Mouse (Mus musculus) monocyte, adult 5-6 weeks (primary cell): ENCODE results near the gene Ubiad1. TPM values are rescaled to one million over a fixed set of nuclear protein-coding genes. Genes with fewer than 3 reads are reported as not detected.
A peak's percentile ranks its signal among the peaks of the same experiment; 100 is the strongest.

Experiments used
- ATAC-seq: fragments of 153-309, 156-312 bp; replicated peaks from 2 replicates; pipeline ENCODE4 v1.8.0; 2017; ENCODE audit warnings: mild to moderate bottlenecking; ENCODE audit not compliant: low TSS enrichment, insufficient number of reproducible peaks, severe bottlenecking, poor library complexity, low FRiP score
- total RNA-seq: library from RNA; stranded (forward); fragments of 200-1000, 200-491, 200-594 nt; gene quantifications from 3 replicates; pipeline ENCODE4 v1.2.3, GENCODE M21; 2017

The Ubiad1 gene
- total RNA-seq: 2.0 to 5.5 TPM (median 2.8 TPM) in 3 replicates

- peak; percentile 62 for ATAC-seq
These were observed at the start of gene Ubiad1 for GRCm38 (mm10) chr4:148444250-148444967. TSS of gene Ubiad1 (minus strand) at chr4:148444771.

DNA sequence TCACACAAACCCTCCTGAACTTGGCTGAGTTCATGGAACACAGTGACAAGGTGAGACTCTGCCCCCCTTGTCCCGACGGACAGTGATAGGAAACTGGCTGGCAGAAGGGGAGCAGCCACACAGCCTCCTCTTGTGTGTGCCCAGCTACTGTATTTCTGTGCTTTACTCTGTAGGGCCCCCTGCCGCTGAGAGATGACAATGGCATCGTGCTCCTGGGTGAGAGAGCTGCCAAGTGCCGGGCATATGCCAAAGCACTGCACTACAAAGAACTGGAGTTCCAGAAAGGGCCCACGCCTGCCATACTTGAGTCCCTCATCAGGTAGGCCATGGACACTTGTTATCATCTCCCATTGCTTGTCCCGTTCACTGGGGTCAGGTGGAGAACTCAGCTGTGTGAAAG lies 46.9 kb upstream of the Ubiad1 start:
- no peak for ATAC-seq

- ATAC-seq: no peak
These were observed 45.9 kb upstream of the Ubiad1 start for GRCm38 (mm10) chr4:148490502-148490901.

- no peak for ATAC-seq
These were observed 43.3 kb upstream of the Ubiad1 start for GRCm38 (mm10) chr4:148487841-148488240.

GRCm38 (mm10) chr4:148484511-148484910 lies 39.9 kb upstream of the Ubiad1 start:
- ATAC-seq: no peak

GRCm38 (mm10) chr4:148481557-148482168 lies 37.1 kb upstream of the Ubiad1 start:
- no peak for ATAC-seq

DNA sequence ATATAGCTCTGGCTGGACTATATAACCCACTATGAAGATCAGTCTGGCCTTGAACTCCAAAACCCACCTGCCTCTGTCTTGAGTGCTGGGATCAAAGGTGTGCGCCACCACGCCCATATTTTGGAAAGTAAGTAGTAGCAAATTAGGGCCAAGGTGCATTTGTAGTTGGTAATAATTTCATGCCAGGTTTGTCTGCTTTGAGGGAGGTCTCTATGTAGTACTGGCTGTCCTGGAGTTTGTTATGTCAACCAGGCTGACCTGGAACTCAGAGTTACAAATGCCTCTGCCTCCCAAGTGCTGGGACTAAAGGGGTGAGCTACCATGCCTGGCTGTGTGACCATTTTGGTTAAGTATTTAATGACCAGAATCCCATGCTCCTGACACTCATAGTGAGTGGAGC lies 35.7 kb upstream of the Ubiad1 start:
- ATAC-seq: no peak

DNA sequence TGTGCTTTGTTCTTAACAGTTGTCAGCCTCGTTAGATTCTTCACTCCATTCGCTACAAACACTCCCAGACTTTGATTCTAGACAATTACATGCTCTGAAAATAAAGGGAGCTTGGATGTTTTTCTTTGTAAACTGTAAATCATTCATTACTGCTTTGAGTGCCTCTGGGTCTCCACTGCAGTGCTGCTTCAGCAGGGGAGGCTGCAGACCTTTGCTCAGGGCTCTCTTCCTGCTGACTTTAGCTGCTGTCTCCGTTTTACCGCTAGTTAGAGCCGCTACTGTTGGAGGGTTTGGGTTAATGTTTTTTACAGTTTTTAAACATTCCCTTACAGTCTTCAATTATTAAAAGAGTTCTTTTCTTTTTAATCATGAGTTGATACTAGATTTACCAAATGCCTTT lies 28.9 kb upstream of the Ubiad1 start:
- ATAC-seq: no peak

- ATAC-seq: no peak
These were observed 28.0 kb upstream of the Ubiad1 start for GRCm38 (mm10) chr4:148472436-148473174.

DNA sequence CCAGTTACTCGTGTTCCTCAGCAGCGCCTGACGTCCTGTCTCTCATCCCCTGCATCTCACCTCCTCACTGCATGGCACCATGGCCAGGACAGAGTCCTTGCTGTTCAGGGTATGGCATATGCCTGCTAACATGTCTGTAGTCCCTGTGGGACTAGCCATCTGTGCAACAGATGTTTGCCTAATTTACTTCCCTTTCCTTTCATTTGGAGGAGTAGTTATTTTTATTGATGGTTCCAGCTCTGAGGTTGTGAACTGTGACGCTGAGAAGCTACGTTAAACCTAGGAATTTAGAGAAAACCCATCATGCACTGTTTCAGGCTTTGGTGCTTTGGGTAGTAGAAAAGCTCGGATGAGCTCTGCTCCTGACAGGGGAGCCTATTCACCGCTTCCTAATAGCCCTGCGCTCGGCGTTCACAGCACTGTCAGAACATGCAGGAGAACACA lies 26.8 kb upstream of the Ubiad1 start:
- no peak for ATAC-seq

GRCm38 (mm10) chr4:148469487-148470252 lies 25.1 kb upstream of the Ubiad1 start:
- no peak for ATAC-seq

- ATAC-seq: no peak
These were observed 23.8 kb upstream of the Ubiad1 start for GRCm38 (mm10) chr4:148468396-148468795.

DNA sequence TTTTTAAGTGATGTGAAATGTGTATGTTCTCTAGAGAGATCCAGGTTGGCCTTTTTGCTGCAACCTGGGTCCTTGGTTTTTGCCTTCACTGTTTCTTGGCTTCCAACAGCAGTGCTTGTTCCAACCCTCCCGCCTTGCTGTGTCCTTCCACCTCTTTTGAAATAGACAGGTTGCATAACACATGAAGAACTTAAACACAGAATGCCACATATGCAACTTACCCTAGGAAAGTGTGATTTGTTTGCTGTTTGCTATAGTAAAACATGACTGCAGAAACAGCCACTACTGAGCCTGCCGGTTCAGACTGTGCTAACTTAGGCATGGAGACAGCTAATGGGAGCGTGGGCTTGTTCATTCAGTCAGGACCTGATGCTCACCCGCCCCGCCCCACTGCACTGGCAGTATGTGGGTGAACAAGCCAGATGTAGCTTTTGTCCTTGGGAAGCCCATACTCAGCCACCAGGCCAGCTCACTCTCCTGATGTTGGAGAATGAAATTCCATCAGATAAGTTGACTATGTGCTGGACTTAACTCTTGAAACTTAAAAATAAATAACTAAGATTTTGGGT lies 22.0 kb upstream of the Ubiad1 start:
- ATAC-seq: no peak

DNA sequence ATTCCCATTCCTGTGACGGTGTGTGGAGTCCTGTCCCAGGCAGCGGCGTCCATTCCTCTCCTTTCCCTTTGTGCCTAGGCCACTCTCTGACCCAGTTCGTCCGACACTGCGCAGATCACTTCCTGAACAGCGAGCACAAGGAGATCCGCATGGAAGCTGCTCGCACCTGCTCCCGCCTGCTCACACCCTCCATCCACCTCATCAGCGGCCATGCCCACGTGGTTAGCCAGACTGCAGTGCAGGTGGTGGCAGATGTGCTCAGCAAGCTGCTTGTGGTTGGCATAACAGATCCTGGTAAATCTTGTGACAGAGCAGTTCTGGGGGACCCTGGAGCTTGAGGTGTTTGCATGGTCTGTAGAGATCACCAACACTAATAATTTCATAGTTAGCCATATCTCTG lies 20.3 kb upstream of the Ubiad1 start:
- ATAC-seq: no peak

DNA sequence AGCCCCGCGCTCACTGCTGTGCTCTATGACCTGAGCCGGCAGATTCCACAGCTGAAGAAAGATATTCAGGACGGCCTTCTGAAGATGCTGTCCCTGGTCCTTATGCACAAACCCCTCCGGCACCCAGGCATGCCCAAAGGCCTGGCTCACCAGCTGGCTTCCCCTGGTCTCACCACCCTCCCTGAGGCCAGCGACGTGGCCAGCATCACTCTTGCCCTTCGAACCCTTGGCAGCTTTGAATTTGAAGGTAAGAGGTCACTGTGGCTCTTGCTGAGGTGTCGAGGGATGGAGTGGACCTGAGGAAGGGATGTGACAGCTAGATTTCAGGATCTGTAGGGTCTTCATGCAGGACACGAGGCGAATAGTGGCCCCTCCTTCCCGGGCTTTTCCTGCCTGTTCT lies 19.7 kb upstream of the Ubiad1 start:
- ATAC-seq: no peak

- ATAC-seq: peak; percentile 24; the same call in 1 of the 2 replicates
These were observed 18.8 kb upstream of the Ubiad1 start for GRCm38 (mm10) chr4:148463208-148463960.

- ATAC-seq: no peak
These were observed 18.1 kb upstream of the Ubiad1 start for GRCm38 (mm10) chr4:148462717-148463116.

DNA sequence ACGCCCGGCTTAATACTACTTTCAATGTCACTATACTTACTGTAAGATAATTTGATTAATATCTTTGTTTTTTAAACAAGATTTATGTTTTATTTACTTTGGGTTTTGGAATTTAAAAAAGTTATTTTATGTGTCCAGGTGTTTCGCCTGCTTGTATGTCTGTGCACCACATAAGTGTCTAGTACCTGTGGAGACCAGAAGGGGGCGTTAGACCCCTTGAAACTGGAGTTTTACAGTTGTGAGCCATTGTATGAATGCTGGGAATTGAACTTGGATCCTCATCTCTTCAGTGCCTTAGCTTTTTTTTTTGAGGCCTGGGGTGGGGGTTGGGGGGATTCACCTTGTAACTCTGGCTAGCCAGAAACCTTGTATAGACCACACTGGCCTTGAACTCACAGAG lies 17.2 kb upstream of the Ubiad1 start:
- no peak for ATAC-seq
